Mouse (Mus musculus) midbrain, embryonic 12.5 days (tissue): ENCODE results near the gene Tulp3. TPM values are rescaled to one million over a fixed set of nuclear protein-coding genes. Genes with fewer than 3 reads are reported as not detected.

ENCODE experiments used
- polyA plus RNA-seq: library from polyadenylated mRNA; unstranded; fragments of >200 nt; fragmentation: Nextera tagmentation; extraction: Ambion mirVana; gene quantifications from 2 replicates; pipeline ENCODE4 v1.2.1, GENCODE M21; 2016

Gene Tulp3
- polyA plus RNA-seq, 1 experiment from 2014 or later: 19.7 TPM

Other genes with a start within 250 kb of the Tulp3 start
- 36.1 and 39.0 TPM in 2 replicates for gene Tspan9, start 212.3 kb downstream of the Tulp3 start, polyA plus RNA-seq
- gene Tead4, start 55.0 kb downstream of the Tulp3 start, polyA plus RNA-seq: 0.93 and 1.5 TPM in 2 replicates
- 159 and 171 TPM in 2 replicates for gene Rhno1, start 7.1 kb upstream of the Tulp3 start, polyA plus RNA-seq
- 61.0 and 67.7 TPM in 2 replicates for gene Foxm1, start 7.1 kb upstream of the Tulp3 start, polyA plus RNA-seq
- gene Tex52, start 19.6 kb upstream of the Tulp3 start, polyA plus RNA-seq: 0.55 and 0.71 TPM in 2 replicates
- gene Gm44596, start 19.7 kb upstream of the Tulp3 start, polyA plus RNA-seq: not detected in 2 replicates
- gene Nrip2, start 43.4 kb upstream of the Tulp3 start, polyA plus RNA-seq: 4.1 and 5.4 TPM in 2 replicates
- gene Itfg2, start 69.1 kb upstream of the Tulp3 start, polyA plus RNA-seq: 39.2 TPM in 2 replicates
- gene Fkbp4, start 82.8 kb upstream of the Tulp3 start, polyA plus RNA-seq: 496 and 515 TPM in 2 replicates
- not detected in 2 replicates for gene Pzp, start 170.9 kb upstream of the Tulp3 start, polyA plus RNA-seq
- not detected in 2 replicates for gene A2ml1, start 225.8 kb upstream of the Tulp3 start, polyA plus RNA-seq